Mouse (Mus musculus) E14TG2a.4 (cell line): ENCODE results near the gene Trim38.

ENCODE experiments used
- H3K27me3 ChIP-seq: 2 replicates; pipeline ENCODE4 v1.6.1; 2014; ENCODE audit warnings: low read length, control low read depth; ENCODE audit not compliant: insufficient read depth
- H3K36me3 ChIP-seq: 2 replicates; pipeline ENCODE4 v1.6.1; 2014; ENCODE audit warnings: low read length, control low read depth; ENCODE audit not compliant: insufficient read depth
- H3K4me1 ChIP-seq: replicated peaks from 2 replicates; pipeline ENCODE4 v1.6.1; 2014; ENCODE audit warnings: low read depth, low read length, control low read depth
- H3K4me3 ChIP-seq: replicated peaks from 2 replicates; pipeline ENCODE4 v1.5.1; 2014; ENCODE audit warnings: mild to moderate bottlenecking, low read length
- H3K9me3 ChIP-seq: 2 replicates; pipeline ENCODE4 v1.6.1; 2014; ENCODE audit warnings: low read length, control low read depth
- CTCF ChIP-seq: conservative IDR thresholded peaks from 2 replicates; pipeline ENCODE4 v1.5.1; 2014; ENCODE audit warnings: low read length
- NANOG ChIP-seq: IDR thresholded peaks from 2 replicates; pipeline ENCODE4 v1.6.1; 2014; ENCODE audit warnings: borderline replicate concordance, low read length, mixed read lengths
- POU5F1 ChIP-seq: IDR thresholded peaks from 2 replicates; pipeline ENCODE4 v1.6.1; 2014; ENCODE audit warnings: low read length, borderline replicate concordance

Trim38 gene

GRCm38 (mm10) chr13:23836630-23837029 is 66.9 kb downstream of the Trim38 start:
- Histone ChIP-seq H3K9me3 (no peaks in the 10 kb centered on the region), H3K4me3 (no peak overlapping the region), H3K27me3 (no peaks in the 10 kb centered on the region), H3K4me1 (no peaks in the 10 kb centered on the region), H3K36me3 (no peaks in the 10 kb centered on the region)
- TF ChIP-seq NANOG (no peak), CTCF (no peak), POU5F1 (no peak)

- TF ChIP-seq NANOG (no peak), POU5F1 (no peak), CTCF (no peak)
- Histone ChIP-seq H3K4me1 (no peaks in the 10 kb centered on the region), H3K36me3 (no peaks in the 10 kb centered on the region), H3K27me3 (no peaks in the 10 kb centered on the region), H3K4me3 (no peak within 1 kb of the TSS), H3K9me3 (no peaks in the 10 kb centered on the region)
Observed at GRCm38 (mm10) chr13:23839308-23839707, 69.6 kb downstream of the Trim38 start, which contains the start of gene Slc17a3. Slc17a3 (plus strand) TSS chr13:23839434.
